Mouse (Mus musculus) small intestine, adult 2 months (tissue): Measurements from ENCODE around the gene Ptger4. TPM values are rescaled to one million over a fixed set of nuclear protein-coding genes. Genes with fewer than 3 reads are reported as not detected.

Source experiments
- H3K27ac ChIP-seq: fragments of 200-500 bp; 2 replicates; pipeline ENCODE4 v1.5.1; 2012; ENCODE audit warnings: low read depth, low read length, control low read depth, inconsistent platforms; ENCODE audit not compliant: insufficient read depth
- H3K27me3 ChIP-seq: fragments of 200-500 bp; 2 replicates; pipeline ENCODE4 v1.6.1; 2012; ENCODE audit warnings: mild to moderate bottlenecking, moderate library complexity, low read length, inconsistent platforms; ENCODE audit not compliant: control insufficient read depth, insufficient read depth
- H3K36me3 ChIP-seq: fragments of 200-500 bp; 2 replicates; pipeline ENCODE4 v1.6.1; 2012; ENCODE audit warnings: mild to moderate bottlenecking, low read length, control low read depth, inconsistent platforms; ENCODE audit not compliant: control insufficient read depth, insufficient read depth
- H3K4me1 ChIP-seq: fragments of 200-500 bp; 2 replicates; pipeline ENCODE4 v1.6.1; 2012; ENCODE audit warnings: low read length, inconsistent platforms, mixed read lengths; ENCODE audit not compliant: control insufficient read depth, insufficient read depth, insufficient read length
- H3K4me3 ChIP-seq: fragments of 200-500 bp; 2 replicates; pipeline ENCODE4 v1.5.1; 2012; ENCODE audit warnings: low read depth, mild to moderate bottlenecking, control low read depth, inconsistent platforms, low read length, moderate library complexity
- CTCF ChIP-seq: fragments of 200-500 bp; IDR thresholded peaks from 2 replicates; pipeline ENCODE4 v1.5.1; 2012; ENCODE audit warnings: low read depth, mild to moderate bottlenecking, control low read depth, inconsistent platforms, low read length, moderate library complexity, mixed read lengths; ENCODE audit not compliant: insufficient replicate concordance, insufficient read length; ENCODE audit errors: extremely low read depth
- POLR2A ChIP-seq: fragments of 200-500 bp; IDR thresholded peaks from 2 replicates; pipeline ENCODE4 v1.6.1; 2012; ENCODE audit warnings: low read depth, mild to moderate bottlenecking, control low read depth, inconsistent platforms, low read length, moderate library complexity
- WGBS: fragments of 180-500 bp; shearing (Covaris S2); methylation state at CpG from one replicate; pipeline ENCODE4 v1.1.7; 2018; 5-methylcytosine and 5-hydroxymethylcytosine counted together
- polyA plus RNA-seq: library from polyadenylated mRNA; depleted of rRNA; stranded (reverse); fragments of >200 nt; gene quantifications from 2 replicates; pipeline ENCODE4 v1.2.3, GENCODE M21; 2012

Ptger4 gene
- polyA plus RNA-seq, 1 experiment, result 85.6 TPM

DNA sequence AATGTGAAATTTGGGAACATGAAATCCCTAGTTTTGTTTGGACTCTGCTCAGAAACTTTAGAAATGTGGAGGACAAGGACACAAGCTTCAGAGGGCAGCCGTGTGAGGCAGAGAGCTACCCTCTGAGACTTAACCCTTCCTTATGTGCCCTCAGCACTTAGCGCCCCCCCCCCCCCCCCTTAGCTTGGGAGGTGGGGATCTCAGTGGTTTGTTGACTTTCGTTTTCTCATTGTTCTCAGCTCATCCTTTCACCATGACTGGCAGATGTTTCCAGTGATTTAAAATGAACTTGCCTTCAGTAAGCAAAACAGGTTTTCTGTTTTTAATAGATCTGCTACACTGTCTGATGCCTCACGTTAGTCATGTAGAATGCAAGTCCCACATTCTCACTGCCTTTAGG, 56.9 kb downstream of the Ptger4 start:
- Histone ChIP-seq H3K27ac (no peak overlapping the region), H3K36me3 (peaks cover 8% of the 10 kb centered on the region), H3K4me1 (no peaks in the 10 kb centered on the region; the same call in 1 of the 2 replicates), H3K4me3 (no peak overlapping the region), H3K27me3 (no peaks in the 10 kb centered on the region)
- 49% methylated on average over 4 of the region's 4 CpGs for WGBS
- no peak for TF ChIP-seq POLR2A
- TF ChIP-seq CTCF, result no peak

DNA sequence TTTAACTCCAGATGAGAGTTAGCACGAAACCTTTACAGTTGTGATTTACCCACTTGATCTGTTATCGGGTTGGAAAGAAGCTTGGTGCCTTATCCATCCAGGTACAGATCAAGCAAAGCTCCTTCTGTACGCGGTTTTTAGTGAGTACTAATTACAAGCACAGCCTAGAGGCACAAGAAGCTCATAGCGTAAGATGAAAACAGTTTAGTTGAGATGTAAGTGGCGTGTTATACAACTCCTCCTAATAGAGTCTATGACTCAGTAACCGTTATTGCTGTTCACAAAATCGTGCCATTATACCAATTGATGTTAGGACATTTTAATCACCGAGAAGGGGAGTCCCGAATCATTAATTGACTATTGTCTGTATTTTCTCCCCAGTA, 57.7 kb downstream of the Ptger4 start:
- peaks cover 5% of the 10 kb centered on the region for H3K36me3 ChIP-seq
- peak overlapping the region; percentile 95 for H3K4me3 ChIP-seq
- TF ChIP-seq CTCF (no peak), POLR2A (no peak)
- WGBS, result 11% methylated on average over 10 of the region's 10 CpGs
- H3K4me1 ChIP-seq, result no peaks in the 10 kb centered on the region; the same call in 1 of the 2 replicates
- no peaks in the 10 kb centered on the region for H3K27me3 ChIP-seq
- H3K27ac ChIP-seq, result peak overlapping the region; percentile 91

DNA sequence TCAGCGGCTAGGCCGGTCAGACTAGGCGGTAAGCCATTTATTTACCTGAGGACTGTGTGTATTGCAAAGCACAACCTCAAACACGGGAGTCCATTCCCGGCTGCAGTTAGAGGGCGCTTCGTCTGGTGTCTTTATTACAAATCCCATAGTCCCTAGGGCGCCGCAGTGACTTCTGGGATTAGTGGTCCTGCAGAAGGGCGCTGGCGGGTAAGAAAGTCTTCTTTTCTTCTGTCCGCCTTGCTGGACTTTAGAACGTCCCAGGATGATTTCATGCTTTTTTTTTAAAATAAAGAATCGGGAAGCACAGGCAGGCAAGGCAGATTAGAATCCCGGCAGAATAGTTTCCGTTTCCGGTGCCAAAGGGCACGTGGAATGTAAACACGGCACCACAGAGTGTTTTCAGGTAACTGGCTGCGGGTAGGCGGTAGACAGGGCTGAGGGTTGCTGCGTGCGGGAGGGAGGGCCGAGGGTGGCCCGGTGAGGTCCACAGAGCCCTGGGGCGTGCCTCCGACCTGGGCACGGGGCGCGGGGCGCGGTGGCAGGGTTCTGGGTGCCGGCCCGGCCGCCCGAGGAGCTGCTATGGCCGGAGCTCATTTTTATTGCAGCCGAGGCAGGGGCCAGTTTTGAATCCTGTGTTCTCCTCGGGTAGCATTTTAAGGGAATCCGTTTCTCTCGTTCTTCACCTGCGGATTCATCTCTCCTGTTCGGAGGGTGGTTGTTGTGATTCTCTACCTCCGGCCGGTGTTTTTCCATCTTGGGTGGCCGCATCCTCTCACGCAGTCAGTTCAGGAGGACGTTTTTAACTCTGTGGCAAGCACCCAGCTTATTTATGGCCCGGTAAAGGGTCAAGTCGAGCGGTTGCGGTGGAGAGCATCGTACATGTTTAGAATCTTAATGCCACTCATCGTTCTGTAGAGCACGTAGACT, 58.4 kb downstream of the Ptger4 start, which contains the start of gene Ttc33:
Ttc33 (plus strand) TSS at position 160 of the 927 bp plus-strand sequence.
- peak within 1 kb of the TSS; percentile 91 for H3K27ac ChIP-seq
- WGBS, result under 1% methylated on average over 55 of the region's 55 CpGs
- H3K27me3 ChIP-seq, result no peaks in the 10 kb centered on the region
- no peaks in the 10 kb centered on the region; the same call in 1 of the 2 replicates for H3K4me1 ChIP-seq
- TF ChIP-seq CTCF (no peak; the same call in 1 of the 2 replicates), POLR2A (peak; percentile 42)
- H3K4me3 ChIP-seq, result peak within 1 kb of the TSS; percentile 95
- H3K36me3 ChIP-seq, result peaks cover 5% of the 10 kb centered on the region

DNA sequence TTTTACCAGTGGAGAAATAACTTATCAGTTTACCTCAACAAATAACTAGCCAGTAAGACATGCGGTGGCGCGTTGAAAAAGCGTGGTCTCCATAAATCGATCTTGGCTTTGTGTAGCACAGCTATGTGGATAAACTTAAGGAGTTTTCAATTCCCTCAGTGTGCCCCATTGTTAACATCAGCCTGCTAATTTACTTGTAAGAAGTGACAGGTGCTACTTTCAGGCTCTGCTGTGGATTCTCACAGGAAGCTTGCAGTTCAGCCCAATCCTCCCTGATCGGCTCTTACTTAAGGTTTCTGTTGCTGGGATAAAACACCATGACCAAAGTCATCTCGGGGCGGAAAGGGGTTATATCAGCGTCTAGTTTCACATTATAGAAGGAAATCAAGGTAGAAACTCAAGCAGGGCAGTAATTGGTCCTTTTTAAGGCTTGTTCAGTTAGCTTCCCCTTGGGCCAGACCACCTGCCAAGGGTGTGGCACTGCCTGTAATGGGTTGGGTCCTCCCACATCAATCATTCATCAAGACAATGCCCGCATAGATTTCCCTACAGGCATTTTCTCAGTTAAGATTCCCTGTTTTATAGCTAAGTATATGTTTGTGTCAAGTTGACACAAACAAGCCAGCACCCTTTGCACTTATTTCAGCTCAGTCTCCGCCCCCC, 59.2 kb downstream of the Ptger4 start:
- Histone ChIP-seq H3K4me3 (peak overlapping the region; percentile 95), H3K27me3 (no peaks in the 10 kb centered on the region), H3K4me1 (no peaks in the 10 kb centered on the region; the same call in 1 of the 2 replicates), H3K36me3 (peaks cover 4% of the 10 kb centered on the region), H3K27ac (peak overlapping the region; percentile 33)
- TF ChIP-seq CTCF (no peak), POLR2A (no peak)
- WGBS, result 11% methylated on average over 11 of the region's 11 CpGs

DNA sequence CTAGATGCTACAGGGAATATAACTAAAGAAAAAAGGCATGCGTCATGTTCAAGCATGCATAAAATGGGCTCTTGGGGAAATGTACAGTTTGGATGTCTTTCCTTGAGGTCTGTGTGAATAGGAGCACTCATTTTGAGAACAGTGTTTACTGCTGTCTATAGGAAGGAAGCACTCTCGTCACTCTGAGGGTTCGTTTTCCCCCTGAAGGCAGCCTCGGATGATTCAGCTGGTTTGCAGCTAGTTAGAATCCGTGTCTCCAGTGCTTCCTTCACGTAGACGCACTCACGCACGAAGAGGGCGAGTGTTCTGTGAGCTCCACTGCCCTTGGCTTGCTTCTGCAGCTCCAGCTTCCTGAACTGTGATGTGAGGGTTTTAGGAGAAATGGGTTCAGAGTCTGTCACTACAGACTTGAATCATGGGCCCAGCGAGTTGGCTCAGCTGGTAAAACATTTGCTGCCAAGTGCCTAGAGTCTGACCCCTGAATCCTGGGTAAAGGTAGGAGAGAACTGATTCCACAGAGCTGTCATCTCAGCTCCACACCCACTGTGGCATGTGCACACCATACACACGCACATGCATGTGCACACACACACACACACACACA, 70.7 kb downstream of the Ptger4 start:
- H3K27me3 ChIP-seq, result no peaks in the 10 kb centered on the region
- peaks cover 57% of the 10 kb centered on the region for H3K36me3 ChIP-seq
- TF ChIP-seq CTCF (no peak), POLR2A (no peak)
- 91% methylated on average over 12 of the region's 12 CpGs for WGBS
- H3K27ac ChIP-seq, result no peak overlapping the region
- H3K4me1 ChIP-seq, result no peaks in the 10 kb centered on the region
- no peak overlapping the region for H3K4me3 ChIP-seq

DNA sequence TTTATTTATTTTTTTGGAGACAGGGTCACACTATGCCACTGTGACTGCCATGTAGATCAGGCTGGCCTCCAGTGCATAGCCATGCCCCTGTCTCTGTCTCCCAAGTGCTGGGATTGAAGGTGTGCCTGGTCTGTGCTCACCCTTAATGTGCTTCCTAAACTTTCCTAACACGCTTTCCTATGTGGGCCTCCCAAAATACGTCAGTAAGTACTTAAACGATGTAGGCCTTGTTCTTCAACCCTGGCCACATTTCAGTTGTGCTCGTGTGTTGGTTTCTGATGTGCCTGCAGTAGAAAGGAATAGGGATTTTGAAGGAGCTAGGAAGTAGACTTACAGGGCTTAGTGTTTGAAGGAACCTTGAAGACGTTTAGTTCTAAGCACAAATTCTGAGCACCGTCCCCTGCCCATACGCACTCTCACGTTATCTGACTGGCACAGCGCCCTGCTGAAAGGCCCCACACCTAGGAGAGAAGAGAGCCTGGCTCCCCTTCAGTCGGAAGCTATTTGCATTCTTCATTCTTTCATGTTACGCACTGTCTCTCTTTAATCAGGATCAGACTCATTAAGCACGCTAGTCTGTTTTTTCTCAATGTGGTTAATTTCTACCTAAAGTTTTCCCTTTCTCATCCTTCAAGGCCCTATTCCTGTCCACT, 78.7 kb downstream of the Ptger4 start:
- no peaks in the 10 kb centered on the region for H3K27me3 ChIP-seq
- TF ChIP-seq POLR2A (no peak), CTCF (no peak)
- 84% methylated on average over 12 of the region's 12 CpGs for WGBS
- H3K4me3 ChIP-seq, result no peak overlapping the region
- H3K36me3 ChIP-seq, result peaks cover 39% of the 10 kb centered on the region
- no peaks in the 10 kb centered on the region for H3K4me1 ChIP-seq
- H3K27ac ChIP-seq, result no peak overlapping the region
